Mouse (Mus musculus) embryonic fibroblast, embryonic 13.5 days (primary cell): ENCODE results near the gene Icmt. TPM values are rescaled to one million over a fixed set of nuclear protein-coding genes. Genes with fewer than 3 reads are reported as not detected.

Experiments
- H3K27ac ChIP-seq: 2 replicates; pipeline ENCODE4 v1.5.1; 2012; ENCODE audit warnings: low read length, control low read depth, inconsistent platforms; ENCODE audit not compliant: insufficient read depth
- H3K4me1 ChIP-seq: 2 replicates; pipeline ENCODE4 v1.6.1; 2011; ENCODE audit warnings: low read length; ENCODE audit not compliant: control insufficient read depth, insufficient read depth
- H3K4me3 ChIP-seq: 2 replicates; pipeline ENCODE4 v1.5.1; 2011; ENCODE audit warnings: mild to moderate bottlenecking, control low read depth, low read length; ENCODE audit not compliant: insufficient read depth
- CTCF ChIP-seq: IDR thresholded peaks from 2 replicates; pipeline ENCODE4 v1.5.1; 2011; ENCODE audit warnings: mild to moderate bottlenecking, control low read depth, low read length, moderate library complexity, borderline replicate concordance; ENCODE audit not compliant: insufficient read depth
- POLR2A ChIP-seq: IDR thresholded peaks from 2 replicates; pipeline ENCODE4 v1.6.1; 2011; ENCODE audit warnings: low read depth, mild to moderate bottlenecking, control low read depth, low read length, moderate library complexity
- polyA plus RNA-seq: library from polyadenylated mRNA; stranded (reverse); fragments of >200 nt; gene quantifications from 2 replicates; pipeline ENCODE4 v1.2.4, GENCODE M21; 2011; ENCODE audit warnings: low read depth; ENCODE audit not compliant: missing spikeins, insufficient read length

Icmt gene
- polyA plus RNA-seq, 1 experiment: 34.2 TPM

GRCm38 (mm10) chr4:152296371-152296770 lies 656 bp upstream of the Icmt start:
- no peak for TF ChIP-seq CTCF
- no peak for TF ChIP-seq POLR2A
- H3K27ac ChIP-seq: peak overlapping the region; percentile 35; the same call in 1 of the 2 replicates
- peak overlapping the region; percentile 68 for H3K4me3 ChIP-seq
- peaks cover 6% of the 10 kb centered on the region; the same call in 1 of the 2 replicates for H3K4me1 ChIP-seq

GRCm38 (mm10) chr4:152298836-152299235 lies 1.8 kb downstream of the Icmt start:
- TF ChIP-seq POLR2A: no peak
- TF ChIP-seq CTCF: no peak
- H3K4me1 ChIP-seq: 0 out of 2 replicates have a peak, but pooled peaks cover 3% of the 10 kb centered on the region
- no peak overlapping the region for H3K27ac ChIP-seq
- H3K4me3 ChIP-seq: 0 out of 2 replicates have a peak overlapping the region, but pooled peaks have one; percentile 52

- Histone ChIP-seq H3K4me3 (no peak overlapping the region), H3K4me1 (0 out of 2 replicates have a peak, but pooled peaks cover 3% of the 10 kb centered on the region), H3K27ac (no peak overlapping the region)
- TF ChIP-seq CTCF (no peak), POLR2A (no peak)
These were observed 3.3 kb downstream of the Icmt start for GRCm38 (mm10) chr4:152300375-152300774.

- TF ChIP-seq POLR2A (no peak), CTCF (no peak)
- H3K4me3 ChIP-seq: no peak overlapping the region
- H3K4me1 ChIP-seq: 0 out of 2 replicates have a peak, but pooled peaks cover 3% of the 10 kb centered on the region
- H3K27ac ChIP-seq: no peak overlapping the region
These were observed 5.0 kb downstream of the Icmt start for GRCm38 (mm10) chr4:152302012-152302411.

- Histone ChIP-seq H3K4me1 (0 out of 2 replicates have a peak, but pooled peaks cover 3% of the 10 kb centered on the region), H3K4me3 (no peak overlapping the region), H3K27ac (no peak overlapping the region)
- TF ChIP-seq POLR2A (no peak), CTCF (no peak)
These were observed 6.1 kb downstream of the Icmt start for GRCm38 (mm10) chr4:152303172-152303571.

- no peak overlapping the region for H3K27ac ChIP-seq
- H3K4me1 ChIP-seq: no peaks in the 10 kb centered on the region
- no peak overlapping the region for H3K4me3 ChIP-seq
- no peak for TF ChIP-seq CTCF
- TF ChIP-seq POLR2A: no peak
These were observed 7.7 kb downstream of the Icmt start for GRCm38 (mm10) chr4:152304685-152305084.

- TF ChIP-seq POLR2A (no peak), CTCF (no peak)
- Histone ChIP-seq H3K27ac (no peak overlapping the region), H3K4me1 (no peaks in the 10 kb centered on the region), H3K4me3 (no peak overlapping the region)
These were observed 9.0 kb downstream of the Icmt start for GRCm38 (mm10) chr4:152305991-152306390.

GRCm38 (mm10) chr4:152307542-152307941 lies 10.5 kb downstream of the Icmt start:
- Histone ChIP-seq H3K4me3 (no peak overlapping the region), H3K27ac (no peak overlapping the region), H3K4me1 (no peaks in the 10 kb centered on the region)
- TF ChIP-seq POLR2A (no peak), CTCF (no peak)

- no peak overlapping the region for H3K27ac ChIP-seq
- H3K4me1 ChIP-seq: no peaks in the 10 kb centered on the region
- TF ChIP-seq CTCF (no peak), POLR2A (no peak)
- no peak overlapping the region for H3K4me3 ChIP-seq
These were observed 15.2 kb downstream of the Icmt start for GRCm38 (mm10) chr4:152312186-152312585.

GRCm38 (mm10) chr4:152313211-152313632 lies 16.2 kb downstream of the Icmt start:
- Histone ChIP-seq H3K4me1 (no peaks in the 10 kb centered on the region), H3K4me3 (peak overlapping the region; percentile 37), H3K27ac (no peak overlapping the region)
- TF ChIP-seq POLR2A (0 out of 2 replicates have a peak, but pooled peaks have one; percentile 34), CTCF (no peak)
